Mouse (Mus musculus): ENCODE measurements at regions not wholly inside any gene's neighbourhood (a gene's known extent, or its start where the extent isn't known, plus 50 kb on each side); places are given as distances from the start of the nearest gene placed in this dataset.

- DNase-seq = no peak
Observed at GRCm38 (mm10) chr4:72060605-72061352, 139.9 kb downstream of the Tle1 start.

GRCm38 (mm10) chr4:72049638-72050454 is 150.9 kb downstream of the Tle1 start:
- no peak for DNase-seq

- DNase-seq = no peak
Observed at GRCm38 (mm10) chr4:72022152-72022551, 178.6 kb downstream of the Tle1 start.

- no peak for DNase-seq
Observed at GRCm38 (mm10) chr4:72014221-72014850, 186.4 kb downstream of the Tle1 start.

- DNase-seq = no peak
Observed at GRCm38 (mm10) chr4:72013583-72013982, 187.1 kb downstream of the Tle1 start.

GRCm38 (mm10) chr4:72010316-72010715 is 190.4 kb downstream of the Tle1 start:
- no peak for DNase-seq

- no peak for DNase-seq
Observed at GRCm38 (mm10) chr4:72005926-72006325, 194.8 kb downstream of the Tle1 start.

GRCm38 (mm10) chr4:72001221-72001875 is 199.4 kb downstream of the Tle1 start:
- DNase-seq = no peak

- DNase-seq = peak; percentile 5
Observed at GRCm38 (mm10) chr4:71968701-71969100, 210.9 kb upstream of the Gm11232 start.

- DNase-seq = no peak
Observed at GRCm38 (mm10) chr4:71953441-71953840, 195.7 kb upstream of the Gm11232 start.

GRCm38 (mm10) chr4:71933240-71933986 is 175.6 kb upstream of the Gm11232 start:
- no peak for DNase-seq

- no peak for DNase-seq
Observed at GRCm38 (mm10) chr4:71932818-71933217, 175.1 kb upstream of the Gm11232 start.

GRCm38 (mm10) chr4:71911551-71911950 is 153.8 kb upstream of the Gm11232 start:
- no peak for DNase-seq

- DNase-seq = no peak
Observed at GRCm38 (mm10) chr4:71875651-71876050, 117.9 kb upstream of the Gm11232 start.

- DNase-seq = no peak
Observed at GRCm38 (mm10) chr4:71866948-71867347, 109.2 kb upstream of the Gm11232 start.

- no peak for DNase-seq
Observed at GRCm38 (mm10) chr4:71841833-71842232, 84.1 kb upstream of the Gm11232 start.

- DNase-seq = no peak
Observed at GRCm38 (mm10) chr4:71840774-71841146, 83.0 kb upstream of the Gm11232 start.

GRCm38 (mm10) chr4:71839803-71840773 is 82.3 kb upstream of the Gm11232 start:
- no peak for DNase-seq

- no peak for DNase-seq
Observed at GRCm38 (mm10) chr4:71839134-71839802, 81.5 kb upstream of the Gm11232 start.

GRCm38 (mm10) chr4:71835737-71836136 is 78.0 kb upstream of the Gm11232 start:
- DNase-seq = no peak

Data from heart, postnatal 4 days (tissue).